Mouse (Mus musculus): ENCODE data around the gene Rps23. TPM values are rescaled to one million over a fixed set of nuclear protein-coding genes. Genes with fewer than 3 reads are reported as not detected.
A peak's percentile ranks its signal among the peaks of the same experiment; 100 is the strongest.
"Not testable (repeated sequence)": the region's sequence is repeated elsewhere in the genome, so short reads cannot be mapped to it uniquely, and the experiment has no call there.

Rps23 gene
- polyA plus RNA-seq, 1 experiment from 2014 or later: 393 TPM

GRCm38 (mm10) chr13:90923617-90924016 lies 859 bp downstream of the Rps23 start:
- 0% methylated on average over 10 of the region's 13 CpGs for WGBS (ENCODE audit: missing documents)
- peak overlapping the region; percentile 78 for H3K4me3 ChIP-seq (ENCODE audit: inconsistent target)
- H3K27ac ChIP-seq: peak overlapping the region; percentile 76
- peaks cover 11% of the 10 kb centered on the region; the same call in 1 of the 2 replicates for H3K36me3 ChIP-seq (ENCODE audit: inconsistent target)
- peaks cover 13% of the 10 kb centered on the region for H3K79me2 ChIP-seq (ENCODE audit: inconsistent target)

- H3K27ac ChIP-seq: peak overlapping the region; percentile 76
- peaks cover 11% of the 10 kb centered on the region; the same call in 1 of the 2 replicates for H3K36me3 ChIP-seq (ENCODE audit: inconsistent target)
- peaks cover 13% of the 10 kb centered on the region for H3K79me2 ChIP-seq (ENCODE audit: inconsistent target)
- 19% methylated on average over 9 of the region's 9 CpGs for WGBS (ENCODE audit: missing documents)
- H3K4me3 ChIP-seq (ENCODE audit: inconsistent target): peak overlapping the region; percentile 78
Observed at GRCm38 (mm10) chr13:90924072-90924471, 1.3 kb downstream of the Rps23 start.

DNA sequence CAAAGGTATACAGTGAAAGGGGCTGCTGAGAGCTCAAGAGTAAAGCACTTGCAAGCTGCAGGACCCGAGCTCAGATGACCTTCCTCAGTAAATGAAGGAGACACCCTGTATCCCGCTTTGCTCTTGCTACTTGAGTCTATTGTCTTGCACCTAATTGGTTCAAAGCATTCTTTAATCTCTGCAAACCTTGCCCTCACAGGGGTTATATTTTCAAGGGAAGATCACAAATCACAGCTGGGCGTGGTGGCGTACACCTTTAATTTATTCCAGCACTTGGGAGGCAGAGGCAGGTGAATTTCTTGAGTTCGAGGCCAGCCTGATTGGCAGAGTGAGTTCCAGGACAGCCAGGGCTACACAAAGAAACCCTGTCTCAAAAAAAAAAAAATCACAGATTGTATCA lies 2.4 kb downstream of the Rps23 start:
- H3K36me3 ChIP-seq (ENCODE audit: inconsistent target): peaks cover 11% of the 10 kb centered on the region; the same call in 1 of the 2 replicates
- 95% methylated on average over 5 of the region's 5 CpGs for whole genome bisulfite sequencing (ENCODE audit: missing documents)
- peaks cover 13% of the 10 kb centered on the region for H3K79me2 ChIP-seq (ENCODE audit: inconsistent target)
- H3K27ac ChIP-seq: no peak overlapping the region
- H3K4me3 ChIP-seq (ENCODE audit: inconsistent target): no peak overlapping the region

DNA sequence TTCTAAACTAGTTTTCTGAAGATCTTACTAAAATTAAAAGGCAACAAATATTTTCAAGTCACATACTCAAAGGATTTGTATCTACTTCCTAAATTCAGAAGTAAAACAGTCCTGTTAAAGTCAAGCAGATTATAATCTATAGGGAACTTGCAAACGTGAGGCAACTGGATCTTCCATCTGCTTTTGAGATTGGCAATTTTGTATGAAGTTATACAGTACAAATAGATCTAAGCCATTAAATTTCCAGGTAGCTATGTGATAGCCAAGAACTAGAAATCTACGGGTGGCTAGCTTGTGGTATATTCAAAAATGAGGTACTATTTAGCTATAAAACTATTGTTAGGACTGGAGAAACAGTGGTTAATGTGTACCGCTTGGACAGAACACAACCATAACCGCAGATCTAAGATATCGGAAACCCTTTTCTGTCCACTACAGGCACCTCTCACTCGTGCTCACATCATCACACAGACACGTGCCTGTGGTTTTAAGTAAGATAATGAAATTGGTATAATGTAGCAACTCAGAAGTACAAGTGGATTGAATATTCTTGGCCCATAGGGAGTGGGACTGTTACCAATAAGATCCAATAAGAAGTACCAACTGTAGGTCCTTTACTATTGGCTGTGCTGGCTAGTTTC lies 3.5 kb downstream of the Rps23 start:
- H3K27ac ChIP-seq: no peak overlapping the region
- H3K36me3 ChIP-seq (ENCODE audit: inconsistent target): peaks cover 11% of the 10 kb centered on the region; the same call in 1 of the 2 replicates
- H3K79me2 ChIP-seq (ENCODE audit: inconsistent target): peaks cover 13% of the 10 kb centered on the region
- WGBS (ENCODE audit: missing documents): 82% methylated on average over 7 of the region's 7 CpGs
- no peak overlapping the region for H3K4me3 ChIP-seq (ENCODE audit: inconsistent target)

DNA sequence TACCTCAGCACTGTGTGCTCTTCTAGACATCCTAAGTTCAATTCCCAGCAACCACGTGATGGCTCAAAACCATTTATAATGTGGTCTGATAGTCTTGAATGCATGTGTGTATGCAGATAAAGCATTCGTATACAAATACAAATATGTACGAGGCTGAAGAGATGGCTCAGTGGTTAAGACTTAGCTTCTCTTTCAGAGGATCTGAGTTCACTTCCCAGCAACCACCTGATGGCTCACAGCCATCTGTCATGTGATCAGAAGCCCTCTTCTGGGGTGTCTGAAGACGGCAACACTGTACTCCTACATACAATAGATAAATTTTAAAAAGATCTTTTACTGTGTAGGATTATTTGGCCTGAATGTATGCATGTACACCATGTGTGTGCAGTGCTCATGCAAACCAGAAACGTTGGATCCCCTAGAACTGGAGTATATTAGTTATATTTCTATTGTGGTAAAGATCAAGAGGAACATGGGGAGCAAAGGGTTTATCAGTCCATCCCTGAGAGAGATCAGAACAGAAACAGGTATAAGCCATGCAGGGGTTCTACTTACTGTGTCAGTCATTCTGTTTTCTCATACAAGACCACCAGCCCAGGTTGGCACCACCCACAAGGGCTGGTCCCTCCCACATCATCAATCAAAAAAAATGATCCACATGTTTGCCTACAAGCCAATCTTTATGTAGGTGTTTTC lies 4.3 kb downstream of the Rps23 start:
- H3K79me2 ChIP-seq (ENCODE audit: inconsistent target): peaks cover 13% of the 10 kb centered on the region
- no peak overlapping the region for H3K4me3 ChIP-seq (ENCODE audit: inconsistent target)
- H3K27ac ChIP-seq: no peak overlapping the region
- 70% methylated on average over 5 of the region's 5 CpGs for WGBS (ENCODE audit: missing documents)
- H3K36me3 ChIP-seq (ENCODE audit: inconsistent target): peaks cover 11% of the 10 kb centered on the region; the same call in 1 of the 2 replicates

- H3K79me2 ChIP-seq (ENCODE audit: inconsistent target); H3K4me3 ChIP-seq (ENCODE audit: inconsistent target); H3K27ac ChIP-seq: not testable (repeated sequence)
- 80% methylated on average over 8 of the region's 10 CpGs for WGBS (ENCODE audit: missing documents)
- H3K36me3 ChIP-seq (ENCODE audit: inconsistent target): peaks cover 11% of the 10 kb centered on the region; the same call in 1 of the 2 replicates
Observed at GRCm38 (mm10) chr13:90928266-90928665, 5.5 kb downstream of the Rps23 start.

- H3K79me2 ChIP-seq (ENCODE audit: inconsistent target): no peaks in the 10 kb centered on the region
- H3K4me3 ChIP-seq (ENCODE audit: inconsistent target): no peak overlapping the region
- no peak overlapping the region for H3K27ac ChIP-seq
- peaks cover 8% of the 10 kb centered on the region; the same call in 1 of the 2 replicates for H3K36me3 ChIP-seq (ENCODE audit: inconsistent target)
- WGBS (ENCODE audit: missing documents): 20% methylated on average over 5 of the region's 5 CpGs
Observed at GRCm38 (mm10) chr13:90929847-90930246, 7.1 kb downstream of the Rps23 start.

DNA sequence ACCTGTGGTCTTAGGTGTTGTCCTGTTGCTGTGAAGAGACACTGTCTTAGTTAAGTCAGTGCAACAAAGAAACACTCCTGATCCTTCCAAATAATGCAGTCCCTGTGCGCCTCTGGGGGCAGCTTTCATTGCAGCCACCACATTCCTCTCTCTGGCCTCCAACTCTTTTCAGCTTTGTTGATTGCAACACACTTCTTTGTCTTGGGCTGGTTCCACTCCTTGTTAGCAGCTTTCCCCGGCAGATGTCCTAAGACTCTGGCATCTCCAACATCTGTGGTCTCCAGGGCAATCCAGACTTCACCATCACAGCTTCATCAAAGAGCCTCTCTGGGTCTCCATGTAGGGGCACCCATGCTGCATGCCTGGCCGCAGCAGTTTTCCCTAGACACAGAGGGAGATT lies 10.5 kb downstream of the Rps23 start:
- Histone ChIP-seq H3K79me2 (ENCODE audit: inconsistent target) (no peaks in the 10 kb centered on the region), H3K27ac (no peak overlapping the region), H3K36me3 (ENCODE audit: inconsistent target) (no peaks in the 10 kb centered on the region), H3K4me3 (ENCODE audit: inconsistent target) (no peak overlapping the region)
- WGBS (ENCODE audit: missing documents): 78% methylated on average over 3 of the region's 3 CpGs

GRCm38 (mm10) chr13:90935852-90936251 lies 13.1 kb downstream of the Rps23 start:
- no peaks in the 10 kb centered on the region for H3K36me3 ChIP-seq (ENCODE audit: inconsistent target)
- 91% methylated on average over 7 of the region's 7 CpGs for WGBS (ENCODE audit: missing documents)
- H3K79me2 ChIP-seq (ENCODE audit: inconsistent target): no peaks in the 10 kb centered on the region
- no peak overlapping the region for H3K4me3 ChIP-seq (ENCODE audit: inconsistent target)
- H3K27ac ChIP-seq: no peak overlapping the region

GRCm38 (mm10) chr13:90939192-90939591 lies 16.4 kb downstream of the Rps23 start:
- Histone ChIP-seq H3K27ac (no peak overlapping the region), H3K36me3 (ENCODE audit: inconsistent target) (no peaks in the 10 kb centered on the region), H3K4me3 (ENCODE audit: inconsistent target) (no peak overlapping the region), H3K79me2 (ENCODE audit: inconsistent target) (no peaks in the 10 kb centered on the region)
- 95% methylated on average over 6 of the region's 6 CpGs for WGBS (ENCODE audit: missing documents)

- H3K27ac ChIP-seq: no peak overlapping the region
- 93% methylated on average over 5 of the region's 5 CpGs for WGBS (ENCODE audit: missing documents)
- H3K4me3 ChIP-seq (ENCODE audit: inconsistent target): no peak overlapping the region
Observed at GRCm38 (mm10) chr13:90939600-90939999, 16.8 kb downstream of the Rps23 start.

DNA sequence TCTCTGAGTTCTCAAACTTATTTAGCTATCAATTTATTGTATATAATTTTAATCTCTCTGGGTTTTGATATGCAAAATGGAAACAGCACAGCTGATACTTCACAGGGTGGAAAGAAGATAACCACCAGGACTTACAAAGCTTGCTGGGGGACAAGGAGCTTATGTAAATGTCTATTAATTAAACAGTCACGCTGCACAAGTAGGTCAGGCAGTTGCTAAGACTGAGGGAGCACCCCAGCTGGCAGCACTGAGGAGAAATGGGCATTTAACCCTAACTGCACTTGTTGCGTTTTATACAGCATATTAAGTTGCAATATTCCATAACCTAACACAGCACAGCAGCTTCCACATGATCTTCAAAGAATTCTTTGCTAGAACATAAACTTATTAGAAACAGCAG lies 36.1 kb downstream of the Rps23 start:
- Histone ChIP-seq H3K36me3 (ENCODE audit: inconsistent target) (no peaks in the 10 kb centered on the region), H3K27ac (no peak overlapping the region), H3K79me2 (ENCODE audit: inconsistent target) (no peaks in the 10 kb centered on the region), H3K4me3 (ENCODE audit: inconsistent target) (no peak overlapping the region)
- 85% methylated on average over 2 of the region's 2 CpGs for WGBS (ENCODE audit: missing documents)

More at GRCm38 (mm10) chr13:90939600-90939999, 16.8 kb downstream of the Rps23 start:
- Histone ChIP-seq H3K36me3 (ENCODE audit: inconsistent target) (no peaks in the 10 kb centered on the region), H3K79me2 (ENCODE audit: inconsistent target) (no peaks in the 10 kb centered on the region)

GRCm38 (mm10) chr13:90960591-90960990 lies 37.8 kb downstream of the Rps23 start:
- Histone ChIP-seq H3K36me3 (ENCODE audit: inconsistent target) (no peaks in the 10 kb centered on the region), H3K27ac (no peak overlapping the region), H3K79me2 (ENCODE audit: inconsistent target) (no peaks in the 10 kb centered on the region), H3K4me3 (ENCODE audit: inconsistent target) (no peak overlapping the region)
- 97% methylated on average over 8 of the region's 8 CpGs for WGBS (ENCODE audit: missing documents)

DNA sequence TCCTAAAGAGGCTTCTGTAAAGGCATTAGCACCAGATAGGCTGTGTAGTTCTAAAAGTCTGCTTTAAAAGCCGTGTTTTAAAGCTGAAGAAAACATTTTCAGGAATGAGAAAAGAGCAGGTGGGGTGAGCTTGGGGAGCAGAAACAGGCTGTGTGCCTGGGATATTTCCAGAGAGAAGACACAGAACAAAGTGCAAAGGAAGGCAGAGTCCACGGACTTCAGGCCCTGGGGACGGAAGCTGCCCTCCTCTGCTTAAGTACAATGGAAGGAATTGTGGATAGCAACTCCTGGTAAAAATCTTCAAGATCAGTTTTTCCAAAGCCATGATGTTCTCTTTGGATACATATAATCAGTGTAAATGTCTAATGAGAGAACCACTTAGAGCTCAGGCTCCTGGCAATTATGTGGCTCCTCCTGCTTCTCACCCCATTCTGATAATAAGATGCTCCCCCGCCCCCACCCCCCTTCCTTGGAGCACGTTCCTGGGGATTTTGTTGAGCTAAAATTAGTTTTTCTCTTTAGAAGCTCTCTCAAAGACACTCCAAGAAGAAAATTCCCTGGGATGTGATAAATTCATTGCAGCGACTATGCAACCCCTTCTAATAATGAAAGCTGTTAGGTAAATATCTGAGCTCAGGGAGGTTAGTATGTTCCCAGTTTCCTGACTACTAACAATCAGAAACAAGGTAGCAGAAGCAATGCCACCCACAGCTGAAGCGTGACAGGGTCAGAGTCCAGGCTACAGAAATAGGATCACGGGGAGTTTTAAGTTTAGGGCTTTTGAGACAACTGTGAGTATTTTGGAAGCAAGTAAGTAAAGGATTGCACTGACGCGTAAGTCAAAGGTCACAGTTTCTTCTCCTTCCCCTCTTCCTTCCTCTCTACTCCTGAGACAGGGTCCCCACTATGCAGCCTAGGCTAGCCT lies 40.3 kb downstream of the Rps23 start:
- Histone ChIP-seq H3K36me3 (ENCODE audit: inconsistent target) (no peaks in the 10 kb centered on the region), H3K27ac (no peak overlapping the region), H3K4me3 (ENCODE audit: inconsistent target) (no peak overlapping the region), H3K79me2 (ENCODE audit: inconsistent target) (no peaks in the 10 kb centered on the region)
- 98% methylated on average over 10 of the region's 10 CpGs for WGBS (ENCODE audit: missing documents)

Data from macrophage (primary cell).